Mouse (Mus musculus) erythroblast, embryonic 14.5 days (primary cell): Measurements from ENCODE around the gene Grk2. TPM values are rescaled to one million over a fixed set of nuclear protein-coding genes. Genes with fewer than 3 reads are reported as not detected.
"Not testable (repeated sequence)": the region's sequence is repeated elsewhere in the genome, so short reads cannot be mapped to it uniquely, and the experiment has no call there.

Source experiments
- H3K27me3 ChIP-seq: 2 replicates; pipeline ENCODE4 v1.6.1; 2012; ENCODE audit warnings: inconsistent platforms; ENCODE audit not compliant: control insufficient read depth
- H3K36me3 ChIP-seq: 2 replicates; pipeline ENCODE4 v1.6.1; 2012; ENCODE audit warnings: mild to moderate bottlenecking, inconsistent platforms; ENCODE audit not compliant: control insufficient read depth
- H3K4me1 ChIP-seq: 2 replicates; pipeline ENCODE4 v1.6.1; 2012; ENCODE audit warnings: inconsistent platforms; ENCODE audit not compliant: control insufficient read depth
- H3K4me3 ChIP-seq: replicated peaks from 2 replicates; pipeline ENCODE3; 2012; ENCODE audit warnings: moderate library complexity, mild to moderate bottlenecking, inconsistent platforms
- H3K9me3 ChIP-seq: 2 replicates; pipeline ENCODE4 v1.6.1; 2012; ENCODE audit warnings: low read length, inconsistent platforms, mixed read lengths; ENCODE audit not compliant: control insufficient read depth
- GATA1 ChIP-seq: IDR thresholded peaks from 2 replicates; pipeline ENCODE4 v1.6.1; 2012; ENCODE audit warnings: low read length, inconsistent platforms, mixed read lengths
- TAL1 ChIP-seq: IDR thresholded peaks from 3 replicates; pipeline ENCODE4 v1.6.1; 2012; ENCODE audit warnings: low read length, inconsistent platforms, mixed read lengths
- polyA plus RNA-seq: library from polyadenylated mRNA; stranded (reverse); fragments of >175 nt; gene quantifications from 2 replicates; pipeline ENCODE4 v1.2.3, GENCODE M21; 2012

Grk2 gene
- polyA plus RNA-seq, 1 experiment = 22.2 TPM

DNA sequence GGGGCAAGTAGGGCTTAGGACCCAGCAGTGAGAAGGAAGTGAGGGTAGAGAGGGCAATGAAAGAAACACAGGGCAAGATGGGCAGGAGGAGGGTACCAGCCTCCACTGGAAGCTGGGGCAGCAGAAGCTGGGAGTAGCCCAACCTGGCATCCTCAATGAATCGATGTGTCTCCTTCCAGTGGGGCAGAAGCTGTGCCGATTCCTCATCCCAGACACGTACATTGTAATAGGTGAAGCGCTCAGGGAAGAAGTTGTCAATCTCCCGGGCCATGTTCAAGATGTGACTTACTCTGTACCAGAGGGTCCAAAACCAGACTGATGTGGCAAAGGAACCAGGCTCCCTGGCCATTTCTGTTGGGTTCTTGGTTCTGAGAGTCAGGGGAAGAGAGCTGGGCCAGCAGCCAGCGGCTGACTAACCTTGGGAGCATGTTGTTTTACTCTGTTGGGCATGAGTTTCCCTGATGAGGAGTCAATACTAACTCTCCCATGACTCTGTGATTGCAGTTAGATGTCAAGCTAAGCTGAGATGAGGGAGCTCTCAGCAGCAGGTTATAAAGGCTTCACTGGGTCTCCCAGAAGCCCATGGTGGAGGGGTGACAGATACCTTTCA is 41.7 kb downstream of the Grk2 start:
- TF ChIP-seq GATA1 (no peak), TAL1 (no peak)
- peaks cover 17% of the 10 kb centered on the region for H3K27me3 ChIP-seq
- H3K4me1 ChIP-seq = peaks cover 16% of the 10 kb centered on the region
- H3K9me3 ChIP-seq = no peaks in the 10 kb centered on the region
- no peaks in the 10 kb centered on the region for H3K36me3 ChIP-seq
- H3K4me3 ChIP-seq = no peak overlapping the region

DNA sequence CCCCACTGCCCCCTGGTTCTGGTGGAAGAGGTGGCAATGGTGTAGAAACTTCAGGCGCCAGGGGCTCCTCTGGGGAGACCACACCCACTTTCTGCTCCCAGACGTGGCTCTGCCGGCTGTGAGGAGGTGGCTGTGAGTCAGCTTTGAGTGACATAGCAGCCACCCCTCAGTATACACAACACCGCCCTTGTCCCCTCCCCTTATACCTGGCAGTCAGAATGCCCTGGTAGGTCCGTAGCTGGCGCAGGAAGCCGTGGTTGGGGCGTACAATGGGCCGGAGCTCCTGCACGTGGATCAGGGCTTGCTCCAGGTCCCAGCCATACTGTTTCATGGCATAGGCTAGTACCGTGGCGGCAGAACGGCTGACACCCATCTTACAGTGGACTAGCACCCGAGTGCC is 42.3 kb downstream of the Grk2 start:
- Histone ChIP-seq H3K27me3 (peaks cover 11% of the 10 kb centered on the region), H3K9me3 (no peaks in the 10 kb centered on the region), H3K4me1 (peaks cover 10% of the 10 kb centered on the region), H3K4me3 (no peak overlapping the region), H3K36me3 (no peaks in the 10 kb centered on the region)
- TF ChIP-seq GATA1 = no peak
- no peak for TF ChIP-seq TAL1

DNA sequence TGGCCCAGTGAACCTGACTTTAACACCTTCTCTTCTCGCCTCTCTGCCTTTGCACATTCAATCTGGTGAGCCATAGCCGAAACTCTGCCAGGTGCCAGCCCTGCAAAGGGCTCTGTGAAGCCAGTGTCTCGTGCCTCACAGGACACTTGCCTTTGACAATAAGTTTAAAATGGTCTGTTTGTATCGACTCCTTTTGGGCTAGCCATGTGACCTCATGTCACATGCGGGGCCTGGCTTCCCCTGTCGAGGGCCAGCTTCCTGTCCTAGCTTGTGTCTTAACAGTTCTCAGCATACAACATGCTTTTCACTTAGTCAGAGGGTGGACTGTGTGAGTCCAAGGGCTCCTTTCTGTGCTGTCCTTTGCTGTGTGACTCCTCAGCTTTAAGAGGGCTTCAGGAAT is 43.3 kb downstream of the Grk2 start:
- Histone ChIP-seq H3K4me3 (no peak overlapping the region), H3K9me3 (no peaks in the 10 kb centered on the region), H3K4me1 (peaks cover 6% of the 10 kb centered on the region), H3K27me3 (peaks cover 2% of the 10 kb centered on the region), H3K36me3 (no peaks in the 10 kb centered on the region)
- TF ChIP-seq GATA1 (no peak), TAL1 (no peak)

DNA sequence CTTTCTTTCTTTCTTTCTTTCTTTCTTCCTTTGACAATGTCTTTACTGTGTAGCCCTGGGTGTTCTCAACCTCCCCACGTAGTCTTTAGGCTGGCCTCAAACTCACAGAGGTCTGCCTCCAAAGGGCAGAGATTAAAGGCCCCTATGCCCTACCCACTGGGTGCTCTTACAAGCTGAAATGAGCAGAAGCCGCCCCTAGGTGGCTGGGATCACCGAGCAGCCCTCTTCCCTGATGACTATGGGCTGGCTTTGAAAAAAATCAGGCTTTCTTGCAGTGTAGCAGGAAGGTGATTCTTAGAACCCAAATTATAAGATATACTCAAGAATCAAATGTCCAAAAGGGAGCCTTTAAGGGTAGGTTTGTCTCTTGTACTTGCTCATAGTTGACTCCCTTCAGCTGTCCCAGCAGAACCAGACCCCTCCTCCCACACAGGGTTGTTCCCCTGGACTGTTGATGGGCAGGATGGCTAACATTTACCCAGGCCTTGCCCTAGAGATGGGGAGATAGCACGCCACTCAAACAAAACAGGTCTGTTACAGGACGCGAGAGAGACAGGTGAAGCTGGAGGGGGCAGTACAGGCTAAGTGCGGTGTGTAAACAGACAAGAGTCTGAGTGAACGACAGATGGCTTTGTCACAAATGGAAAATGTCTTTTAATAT is 44.9 kb downstream of the Grk2 start:
- no peaks in the 10 kb centered on the region for H3K36me3 ChIP-seq
- TF ChIP-seq TAL1 (no peak), GATA1 (no peak)
- H3K9me3 ChIP-seq = no peaks in the 10 kb centered on the region
- H3K4me3 ChIP-seq = no peak overlapping the region
- H3K27me3 ChIP-seq = no peaks in the 10 kb centered on the region; the same call in 1 of the 2 replicates
- H3K4me1 ChIP-seq = peaks cover 18% of the 10 kb centered on the region

DNA sequence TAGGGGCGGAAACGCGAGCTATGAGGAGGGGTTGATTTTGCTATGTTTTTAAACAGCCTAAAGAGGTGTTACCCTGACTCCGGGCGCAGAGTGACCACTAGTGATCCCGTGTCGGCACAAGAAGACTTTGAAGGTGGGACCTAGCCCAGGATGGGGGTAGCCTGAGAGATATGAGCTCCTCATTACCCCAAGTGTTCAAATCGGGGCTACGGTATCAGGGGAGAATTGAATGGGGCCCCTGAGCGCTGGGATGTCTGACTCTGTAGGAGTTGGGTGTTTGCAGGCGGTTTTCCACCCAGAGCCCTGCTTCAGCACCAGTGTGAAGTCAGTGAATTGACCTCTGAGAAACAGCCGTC is 48.1 kb downstream of the Grk2 start:
- Histone ChIP-seq H3K36me3 (no peaks in the 10 kb centered on the region), H3K27me3 (peaks cover 4% of the 10 kb centered on the region; the same call in 1 of the 2 replicates), H3K9me3 (peaks cover 3% of the 10 kb centered on the region), H3K4me1 (peaks cover 18% of the 10 kb centered on the region), H3K4me3 (peak overlapping the region; percentile 71)
- TF ChIP-seq TAL1 = no peak
- no peak for TF ChIP-seq GATA1

DNA sequence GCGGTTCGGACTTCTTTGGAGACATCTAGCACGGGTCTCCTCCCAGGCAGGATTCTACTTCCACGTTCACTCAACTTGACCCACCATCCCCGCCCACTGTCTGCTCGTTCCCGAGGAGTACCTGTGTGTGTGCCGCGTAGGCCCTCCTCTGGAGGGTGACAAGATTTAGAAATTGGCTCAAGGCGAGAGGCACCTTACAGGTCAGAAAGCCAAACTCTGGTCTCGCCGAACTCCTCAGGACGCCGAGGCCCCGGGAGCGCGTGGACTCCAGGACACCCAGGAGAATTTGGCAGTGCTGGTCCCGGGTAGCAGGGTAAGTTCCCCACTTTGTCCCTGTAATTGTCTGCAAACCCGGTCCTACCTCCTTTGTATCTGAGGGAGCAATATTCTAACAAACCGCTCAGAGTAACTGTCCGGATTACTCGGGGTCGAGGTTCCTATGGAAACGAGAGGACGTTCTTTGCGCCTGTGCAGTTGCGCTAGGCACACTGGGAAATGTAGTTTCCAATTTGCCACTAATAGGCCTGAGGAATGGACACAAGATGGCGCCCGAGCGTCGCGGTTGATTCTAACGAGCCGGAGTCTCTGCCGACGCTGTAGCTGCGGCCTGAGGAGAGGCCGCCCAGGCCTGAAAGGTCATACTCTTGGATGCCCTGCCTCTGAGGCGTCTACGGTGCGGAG is 48.7 kb downstream of the Grk2 start:
- H3K27me3 ChIP-seq = peaks cover 4% of the 10 kb centered on the region; the same call in 1 of the 2 replicates
- peaks cover 18% of the 10 kb centered on the region for H3K4me1 ChIP-seq
- H3K4me3 ChIP-seq = peak overlapping the region; percentile 71
- no peaks in the 10 kb centered on the region for H3K36me3 ChIP-seq
- peaks cover 3% of the 10 kb centered on the region for H3K9me3 ChIP-seq
- TF ChIP-seq TAL1 = no peak

DNA sequence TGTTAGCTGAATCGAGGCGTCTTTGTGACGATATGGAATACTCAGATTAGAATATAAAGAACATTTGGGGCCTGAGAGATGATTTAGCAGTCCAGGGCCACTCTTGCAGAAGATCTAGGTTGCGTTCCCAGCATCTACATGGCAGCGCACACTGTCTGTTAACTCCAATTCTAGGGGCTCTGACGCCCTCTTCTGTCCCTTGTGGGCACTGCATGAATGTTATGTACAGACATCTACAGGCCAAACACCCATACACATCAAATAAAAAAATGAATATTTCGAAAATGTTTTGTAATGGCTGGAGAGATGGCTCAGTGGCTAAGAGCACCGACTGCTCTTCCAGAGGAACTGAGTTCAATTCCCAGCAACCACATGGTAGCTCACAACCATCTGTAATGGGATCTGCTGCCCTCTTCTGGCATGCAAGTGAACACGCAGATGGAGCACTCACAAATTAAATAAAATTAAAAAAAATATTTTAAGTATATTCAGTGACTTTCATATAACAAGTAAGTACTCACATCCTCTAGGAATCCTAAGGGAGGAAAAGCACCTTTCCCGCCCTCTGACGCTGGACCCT is 50.3 kb downstream of the Grk2 start:
- TF ChIP-seq GATA1 = no peak
- TF ChIP-seq TAL1 = no peak

DNA sequence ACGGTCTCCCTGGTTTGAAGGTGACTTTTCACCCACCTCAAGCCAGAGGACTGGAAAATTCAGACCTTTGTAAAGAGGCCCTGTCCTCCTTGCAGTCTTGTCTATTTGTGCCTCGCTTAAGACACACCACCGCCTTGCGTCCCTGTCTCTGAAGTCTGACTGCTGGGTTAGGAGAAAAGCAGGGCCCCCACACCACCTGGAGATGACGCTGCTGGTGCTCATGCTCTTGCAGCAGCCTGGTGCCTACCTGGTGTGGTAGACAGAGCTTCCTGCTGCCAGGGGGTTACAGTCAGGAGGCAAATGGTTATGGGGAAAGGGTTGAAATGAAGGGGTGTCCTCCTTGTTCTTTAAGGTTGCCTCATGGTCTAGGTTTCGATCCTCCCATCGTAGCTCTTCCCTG is 51.8 kb downstream of the Grk2 start:
- Histone ChIP-seq H3K4me1 (peaks cover 18% of the 10 kb centered on the region), H3K36me3 (no peaks in the 10 kb centered on the region), H3K4me3 (no peak overlapping the region), H3K9me3 (peaks cover 3% of the 10 kb centered on the region), H3K27me3 (peaks cover 9% of the 10 kb centered on the region; the same call in 1 of the 2 replicates)
- TF ChIP-seq GATA1 (no peak), TAL1 (no peak)

More for the DNA sequence above, 50.3 kb downstream of the Grk2 start:
- peaks cover 18% of the 10 kb centered on the region for H3K4me1 ChIP-seq
- no peak overlapping the region for H3K4me3 ChIP-seq
- H3K27me3 ChIP-seq = peaks cover 4% of the 10 kb centered on the region; the same call in 1 of the 2 replicates
- peaks cover 3% of the 10 kb centered on the region for H3K9me3 ChIP-seq
- H3K36me3 ChIP-seq = no peaks in the 10 kb centered on the region

DNA sequence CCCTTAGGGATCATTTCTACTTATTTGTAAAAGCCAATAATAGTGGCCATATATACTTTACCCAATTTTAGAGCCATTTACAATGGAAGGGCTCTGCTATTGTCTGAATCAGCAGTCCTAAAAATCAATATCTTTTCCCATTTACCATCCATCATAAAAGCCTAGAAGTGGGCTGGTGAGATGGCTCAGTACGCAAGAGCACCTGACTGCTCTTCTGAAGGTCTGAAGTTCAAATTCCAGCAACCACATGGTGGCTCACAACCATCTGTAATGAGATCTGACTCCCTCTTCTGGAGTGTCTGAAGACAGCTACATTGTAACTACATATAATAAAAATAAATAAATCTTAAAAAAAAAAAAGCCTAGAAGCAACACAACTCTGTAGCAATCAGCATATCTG is 57.3 kb downstream of the Grk2 start:
- H3K4me1 ChIP-seq, H3K36me3 ChIP-seq, H3K9me3 ChIP-seq, H3K4me3 ChIP-seq: not testable (repeated sequence)
- peaks cover 11% of the 10 kb centered on the region for H3K27me3 ChIP-seq
